Mouse (Mus musculus): ENCODE data around the gene Spata21. TPM values are rescaled to one million over a fixed set of nuclear protein-coding genes. Genes with fewer than 3 reads are reported as not detected.

Gene Spata21
- polyA plus RNA-seq (2015; fragmentation: Nextera tagmentation; extraction: Ambion mirVana) = 0.53 TPM in 1 of 2 replicates, not detected in the other

GRCm38 (mm10) chr4:141088033-141088432, at the start of gene Spata21:
Spata21 (plus strand) TSS chr4:141088333.
- WGBS = 78% methylated on average over 6 of the region's 6 CpGs
- H3K4me3 ChIP-seq = no peak within 1 kb of the TSS
- H3K4me2 ChIP-seq (replicated peaks) = no peak within 1 kb of the TSS
- no peaks in the 10 kb centered on the region for H3K27me3 ChIP-seq
- no peaks in the 10 kb centered on the region for H3K36me3 ChIP-seq
- H3K27ac ChIP-seq (replicated peaks) = no peak within 1 kb of the TSS
- H3K9me3 ChIP-seq = no peaks in the 10 kb centered on the region
- ATAC-seq (replicated peaks) = no peak
- H3K4me1 ChIP-seq = no peaks in the 10 kb centered on the region
- H3K9ac ChIP-seq (replicated peaks) = no peak within 1 kb of the TSS

- H3K4me3 ChIP-seq = no peak overlapping the region
- no peaks in the 10 kb centered on the region for H3K9me3 ChIP-seq
- 48% methylated on average over 12 of the region's 12 CpGs for WGBS
- 0 out of 2 replicates have a peak, but pooled peaks cover 3% of the 10 kb centered on the region for H3K4me1 ChIP-seq
- H3K27ac ChIP-seq (replicated peaks) = no peak overlapping the region
- H3K27me3 ChIP-seq = no peaks in the 10 kb centered on the region
- H3K4me2 ChIP-seq (replicated peaks) = no peak overlapping the region
- ATAC-seq (replicated peaks) = no peak
- no peak overlapping the region for H3K9ac ChIP-seq (replicated peaks)
- H3K36me3 ChIP-seq = peaks cover 22% of the 10 kb centered on the region; the same call in 1 of the 2 replicates
Observed at GRCm38 (mm10) chr4:141041117-141041516, 47.0 kb upstream of the Spata21 start.

- H3K27me3 ChIP-seq = no peaks in the 10 kb centered on the region
- no peak overlapping the region for H3K4me3 ChIP-seq
- 10% methylated on average over 8 of the region's 8 CpGs for WGBS
- H3K4me1 ChIP-seq = peaks cover 23% of the 10 kb centered on the region
- H3K9me3 ChIP-seq = no peaks in the 10 kb centered on the region
- peak; percentile 39 for ATAC-seq (replicated peaks)
- H3K9ac ChIP-seq (replicated peaks) = no peak overlapping the region
- H3K27ac ChIP-seq (replicated peaks) = no peak overlapping the region
- H3K4me2 ChIP-seq (replicated peaks) = no peak overlapping the region
- H3K36me3 ChIP-seq = 0 out of 2 replicates have a peak, but pooled peaks cover 9% of the 10 kb centered on the region
Observed at GRCm38 (mm10) chr4:141044816-141045215, 43.3 kb upstream of the Spata21 start.

- peak; percentile 9; the same call in 1 of the 2 replicates for ATAC-seq (replicated peaks)
- Histone ChIP-seq H3K27ac (replicated peaks) (peak overlapping the region; percentile 88), H3K27me3 (no peaks in the 10 kb centered on the region), H3K4me3 (no peak overlapping the region), H3K9ac (replicated peaks) (peak overlapping the region; percentile 2), H3K36me3 (no peaks in the 10 kb centered on the region), H3K4me2 (replicated peaks) (peak overlapping the region; percentile 30), H3K9me3 (no peaks in the 10 kb centered on the region), H3K4me1 (peaks cover 58% of the 10 kb centered on the region)
- WGBS = 17% methylated on average over 17 of the region's 17 CpGs
Observed at GRCm38 (mm10) chr4:141048810-141049475, 39.2 kb upstream of the Spata21 start.

GRCm38 (mm10) chr4:141049476-141049835, 38.7 kb upstream of the Spata21 start:
- ATAC-seq (replicated peaks) = peak; percentile 66
- 5% methylated on average over 4 of the region's 4 CpGs for WGBS
- Histone ChIP-seq H3K27ac (replicated peaks) (peak overlapping the region; percentile 88), H3K9me3 (no peaks in the 10 kb centered on the region), H3K9ac (replicated peaks) (peak overlapping the region; percentile 2; the same call in 1 of the 2 replicates), H3K27me3 (no peaks in the 10 kb centered on the region), H3K4me3 (no peak overlapping the region), H3K36me3 (no peaks in the 10 kb centered on the region), H3K4me2 (replicated peaks) (peak overlapping the region; percentile 30), H3K4me1 (peaks cover 62% of the 10 kb centered on the region)

- Histone ChIP-seq H3K4me3 (no peak overlapping the region), H3K9ac (replicated peaks) (no peak overlapping the region)
Observed at GRCm38 (mm10) chr4:141052442-141052841, 35.7 kb upstream of the Spata21 start.

GRCm38 (mm10) chr4:141053138-141053537, 35.0 kb upstream of the Spata21 start:
- no peaks in the 10 kb centered on the region for H3K27me3 ChIP-seq
- peaks cover 55% of the 10 kb centered on the region for H3K4me1 ChIP-seq
- ATAC-seq (replicated peaks) = no peak
- no peaks in the 10 kb centered on the region for H3K36me3 ChIP-seq
- H3K9me3 ChIP-seq = no peaks in the 10 kb centered on the region
- H3K9ac ChIP-seq (replicated peaks) = peak overlapping the region; percentile 50
- H3K4me2 ChIP-seq (replicated peaks) = peak overlapping the region; percentile 54
- peak overlapping the region; percentile 96 for H3K27ac ChIP-seq (replicated peaks)
- 22% methylated on average over 8 of the region's 8 CpGs for WGBS
- peak overlapping the region; percentile 34 for H3K4me3 ChIP-seq

More at GRCm38 (mm10) chr4:141052442-141052841, 35.7 kb upstream of the Spata21 start:
- 57% methylated on average over 12 of the region's 12 CpGs for WGBS
- Histone ChIP-seq H3K4me1 (peaks cover 59% of the 10 kb centered on the region), H3K36me3 (no peaks in the 10 kb centered on the region), H3K27me3 (no peaks in the 10 kb centered on the region), H3K27ac (replicated peaks) (peak overlapping the region; percentile 96), H3K9me3 (no peaks in the 10 kb centered on the region), H3K4me2 (replicated peaks) (peak overlapping the region; percentile 54; the same call in 1 of the 2 replicates)
- ATAC-seq (replicated peaks) = no peak

- 2% methylated on average over 17 of the region's 17 CpGs for WGBS
- Histone ChIP-seq H3K4me1 (peaks cover 50% of the 10 kb centered on the region), H3K27me3 (no peaks in the 10 kb centered on the region), H3K4me3 (peak overlapping the region; percentile 34), H3K9me3 (no peaks in the 10 kb centered on the region), H3K9ac (replicated peaks) (peak overlapping the region; percentile 50), H3K36me3 (no peaks in the 10 kb centered on the region), H3K27ac (replicated peaks) (peak overlapping the region; percentile 96), H3K4me2 (replicated peaks) (peak overlapping the region; percentile 54)
- peak; percentile 49 for ATAC-seq (replicated peaks)
Observed at GRCm38 (mm10) chr4:141053568-141054161, 34.5 kb upstream of the Spata21 start.

GRCm38 (mm10) chr4:141056970-141057369, 31.2 kb upstream of the Spata21 start:
- Histone ChIP-seq H3K4me1 (peaks cover 39% of the 10 kb centered on the region), H3K9ac (replicated peaks) (no peak overlapping the region), H3K27ac (replicated peaks) (no peak overlapping the region), H3K9me3 (no peaks in the 10 kb centered on the region), H3K27me3 (no peaks in the 10 kb centered on the region), H3K4me2 (replicated peaks) (no peak overlapping the region), H3K36me3 (no peaks in the 10 kb centered on the region), H3K4me3 (no peak overlapping the region)
- ATAC-seq (replicated peaks) = no peak
- 94% methylated on average over 10 of the region's 10 CpGs for WGBS

- no peak for ATAC-seq (replicated peaks)
- Histone ChIP-seq H3K4me2 (replicated peaks) (no peak overlapping the region), H3K27ac (replicated peaks) (no peak overlapping the region), H3K4me1 (peaks cover 21% of the 10 kb centered on the region), H3K9ac (replicated peaks) (no peak overlapping the region), H3K27me3 (no peaks in the 10 kb centered on the region), H3K9me3 (no peaks in the 10 kb centered on the region), H3K36me3 (no peaks in the 10 kb centered on the region), H3K4me3 (no peak overlapping the region)
- WGBS = 74% methylated on average over 9 of the region's 9 CpGs
Observed at GRCm38 (mm10) chr4:141058835-141059234, 29.3 kb upstream of the Spata21 start.

- H3K4me3 ChIP-seq = peak overlapping the region; percentile 63
- H3K9ac ChIP-seq (replicated peaks) = peak overlapping the region; percentile 77
- H3K4me1 ChIP-seq = peaks cover 16% of the 10 kb centered on the region
- no peaks in the 10 kb centered on the region for H3K36me3 ChIP-seq
- H3K4me2 ChIP-seq (replicated peaks) = peak overlapping the region; percentile 68
- H3K27me3 ChIP-seq = no peaks in the 10 kb centered on the region
- 2% methylated on average over 29 of the region's 32 CpGs for WGBS
- ATAC-seq (replicated peaks) = peak; percentile 4; the same call in 1 of the 2 replicates
- no peaks in the 10 kb centered on the region for H3K9me3 ChIP-seq
- peak overlapping the region; percentile 95 for H3K27ac ChIP-seq (replicated peaks)
Observed at GRCm38 (mm10) chr4:141059616-141060425, 28.3 kb upstream of the Spata21 start.

Data from forebrain, embryonic 15.5 days (tissue).